Mouse (Mus musculus): ENCODE measurements around the gene Il6ra. TPM values are rescaled to one million over a fixed set of nuclear protein-coding genes. Genes with fewer than 3 reads are reported as not detected.

Il6ra gene
- polyA plus RNA-seq, 1 experiment from 2014 or later = 1.6 TPM

- 0 out of 2 replicates have a peak, but pooled peaks cover 5% of the 10 kb centered on the region for H3K4me1 ChIP-seq (ENCODE audit: control insufficient read depth, insufficient read depth, low read length)
- H3K9me3 ChIP-seq (ENCODE audit: control insufficient read depth, low read depth, low read length) = no peaks in the 10 kb centered on the region
- H3K27me3 ChIP-seq (ENCODE audit: control insufficient read depth, insufficient read depth, low read length) = no peaks in the 10 kb centered on the region
- H3K4me3 ChIP-seq (ENCODE audit: low read depth, low read length) = no peak overlapping the region
- 46% methylated on average over 3 of the region's 3 CpGs for WGBS
- no peak for ATAC-seq (ENCODE audit: insufficient number of reproducible peaks, insufficient read depth, low FRiP score, low read depth)
- no peaks in the 10 kb centered on the region for H3K36me3 ChIP-seq (ENCODE audit: control insufficient read depth, insufficient read depth, low read length)
- H3K27ac ChIP-seq (ENCODE audit: low read length) = no peak overlapping the region
- no peak overlapping the region for H3K9ac ChIP-seq (replicated peaks; ENCODE audit: low read depth, low read length)
- no peak overlapping the region for H3K4me2 ChIP-seq (replicated peaks; ENCODE audit: low read depth, low read length)
Measured at GRCm38 (mm10) chr3:89917408-89917807, 4.4 kb upstream of the Il6ra start.

GRCm38 (mm10) chr3:89916622-89917021, 3.6 kb upstream of the Il6ra start:
- no peaks in the 10 kb centered on the region for H3K9me3 ChIP-seq (ENCODE audit: control insufficient read depth, low read depth, low read length)
- 59% methylated on average over 1 of the region's 1 CpGs for WGBS
- no peak overlapping the region for H3K9ac ChIP-seq (replicated peaks; ENCODE audit: low read depth, low read length)
- H3K4me3 ChIP-seq (ENCODE audit: low read depth, low read length) = no peak overlapping the region
- H3K27ac ChIP-seq (ENCODE audit: low read length) = no peak overlapping the region
- H3K4me1 ChIP-seq (ENCODE audit: control insufficient read depth, insufficient read depth, low read length) = 0 out of 2 replicates have a peak, but pooled peaks cover 5% of the 10 kb centered on the region
- no peak overlapping the region for H3K4me2 ChIP-seq (replicated peaks; ENCODE audit: low read depth, low read length)
- ATAC-seq (ENCODE audit: insufficient number of reproducible peaks, insufficient read depth, low FRiP score, low read depth) = no peak
- H3K36me3 ChIP-seq (ENCODE audit: control insufficient read depth, insufficient read depth, low read length) = no peaks in the 10 kb centered on the region
- H3K27me3 ChIP-seq (ENCODE audit: control insufficient read depth, insufficient read depth, low read length) = no peaks in the 10 kb centered on the region

GRCm38 (mm10) chr3:89914700-89915099, 1.7 kb upstream of the Il6ra start:
- ATAC-seq (ENCODE audit: insufficient number of reproducible peaks, insufficient read depth, low FRiP score, low read depth) = no peak
- H3K9ac ChIP-seq (replicated peaks; ENCODE audit: low read depth, low read length) = no peak overlapping the region
- no peaks in the 10 kb centered on the region for H3K27me3 ChIP-seq (ENCODE audit: control insufficient read depth, insufficient read depth, low read length)
- 0 out of 2 replicates have a peak, but pooled peaks cover 5% of the 10 kb centered on the region for H3K4me1 ChIP-seq (ENCODE audit: control insufficient read depth, insufficient read depth, low read length)
- 66% methylated on average over 4 of the region's 4 CpGs for WGBS
- no peak overlapping the region for H3K27ac ChIP-seq (ENCODE audit: low read length)
- H3K9me3 ChIP-seq (ENCODE audit: control insufficient read depth, low read depth, low read length) = no peaks in the 10 kb centered on the region
- H3K4me3 ChIP-seq (ENCODE audit: low read depth, low read length) = no peak overlapping the region
- no peak overlapping the region for H3K4me2 ChIP-seq (replicated peaks; ENCODE audit: low read depth, low read length)
- no peaks in the 10 kb centered on the region for H3K36me3 ChIP-seq (ENCODE audit: control insufficient read depth, insufficient read depth, low read length)

GRCm38 (mm10) chr3:89912108-89912542, 871 bp downstream of the Il6ra start:
- Histone ChIP-seq H3K4me2 (replicated peaks; ENCODE audit: low read depth, low read length) (peak overlapping the region; percentile 99), H3K36me3 (ENCODE audit: control insufficient read depth, insufficient read depth, low read length) (no peaks in the 10 kb centered on the region), H3K9me3 (ENCODE audit: control insufficient read depth, low read depth, low read length) (no peaks in the 10 kb centered on the region), H3K27ac (ENCODE audit: low read length) (no peak overlapping the region), H3K9ac (replicated peaks; ENCODE audit: low read depth, low read length) (no peak overlapping the region), H3K4me3 (ENCODE audit: low read depth, low read length) (peak overlapping the region; percentile 48; the same call in 1 of the 2 replicates), H3K4me1 (ENCODE audit: control insufficient read depth, insufficient read depth, low read length) (0 out of 2 replicates have a peak, but pooled peaks cover 5% of the 10 kb centered on the region), H3K27me3 (ENCODE audit: control insufficient read depth, insufficient read depth, low read length) (no peaks in the 10 kb centered on the region)
- ATAC-seq (ENCODE audit: insufficient number of reproducible peaks, insufficient read depth, low FRiP score, low read depth) = peak; percentile 3; the same call in 1 of the 2 replicates
- WGBS = 37% methylated on average over 6 of the region's 6 CpGs

- ATAC-seq (ENCODE audit: insufficient number of reproducible peaks, insufficient read depth, low FRiP score, low read depth) = no peak
- Histone ChIP-seq H3K27ac (ENCODE audit: low read length) (no peak overlapping the region), H3K4me2 (replicated peaks; ENCODE audit: low read depth, low read length) (no peak overlapping the region), H3K9ac (replicated peaks; ENCODE audit: low read depth, low read length) (no peak overlapping the region), H3K4me3 (ENCODE audit: low read depth, low read length) (no peak overlapping the region), H3K27me3 (ENCODE audit: control insufficient read depth, insufficient read depth, low read length) (no peaks in the 10 kb centered on the region), H3K9me3 (ENCODE audit: control insufficient read depth, low read depth, low read length) (no peaks in the 10 kb centered on the region), H3K36me3 (ENCODE audit: control insufficient read depth, insufficient read depth, low read length) (no peaks in the 10 kb centered on the region), H3K4me1 (ENCODE audit: control insufficient read depth, insufficient read depth, low read length) (0 out of 2 replicates have a peak, but pooled peaks cover 5% of the 10 kb centered on the region)
- WGBS = 86% methylated on average over 3 of the region's 3 CpGs
Measured at GRCm38 (mm10) chr3:89911207-89911606, 1.8 kb downstream of the Il6ra start.

- 46% methylated on average over 5 of the region's 5 CpGs for WGBS
- Histone ChIP-seq H3K9ac (replicated peaks; ENCODE audit: low read depth, low read length) (no peak overlapping the region), H3K4me2 (replicated peaks; ENCODE audit: low read depth, low read length) (no peak overlapping the region), H3K4me1 (ENCODE audit: control insufficient read depth, insufficient read depth, low read length) (0 out of 2 replicates have a peak, but pooled peaks cover 5% of the 10 kb centered on the region), H3K27me3 (ENCODE audit: control insufficient read depth, insufficient read depth, low read length) (no peaks in the 10 kb centered on the region), H3K36me3 (ENCODE audit: control insufficient read depth, insufficient read depth, low read length) (no peaks in the 10 kb centered on the region), H3K27ac (ENCODE audit: low read length) (no peak overlapping the region), H3K4me3 (ENCODE audit: low read depth, low read length) (no peak overlapping the region), H3K9me3 (ENCODE audit: control insufficient read depth, low read depth, low read length) (no peaks in the 10 kb centered on the region)
- ATAC-seq (ENCODE audit: insufficient number of reproducible peaks, insufficient read depth, low FRiP score, low read depth) = no peak
Measured at GRCm38 (mm10) chr3:89909703-89910542, 3.1 kb downstream of the Il6ra start.

- no peaks in the 10 kb centered on the region for H3K36me3 ChIP-seq (ENCODE audit: control insufficient read depth, insufficient read depth, low read length)
- ATAC-seq (ENCODE audit: insufficient number of reproducible peaks, insufficient read depth, low FRiP score, low read depth) = no peak
Measured at GRCm38 (mm10) chr3:89908836-89909235, 4.2 kb downstream of the Il6ra start.

GRCm38 (mm10) chr3:89907846-89908245, 5.2 kb downstream of the Il6ra start:
- H3K27ac ChIP-seq (ENCODE audit: low read length) = no peak overlapping the region
- H3K9me3 ChIP-seq (ENCODE audit: control insufficient read depth, low read depth, low read length) = no peaks in the 10 kb centered on the region
- no peaks in the 10 kb centered on the region for H3K36me3 ChIP-seq (ENCODE audit: control insufficient read depth, insufficient read depth, low read length)
- no peaks in the 10 kb centered on the region for H3K27me3 ChIP-seq (ENCODE audit: control insufficient read depth, insufficient read depth, low read length)
- H3K4me3 ChIP-seq (ENCODE audit: low read depth, low read length) = no peak overlapping the region
- no peak for ATAC-seq (ENCODE audit: insufficient number of reproducible peaks, insufficient read depth, low FRiP score, low read depth)
- H3K4me1 ChIP-seq (ENCODE audit: control insufficient read depth, insufficient read depth, low read length) = no peaks in the 10 kb centered on the region
- no peak overlapping the region for H3K4me2 ChIP-seq (replicated peaks; ENCODE audit: low read depth, low read length)
- H3K9ac ChIP-seq (replicated peaks; ENCODE audit: low read depth, low read length) = no peak overlapping the region
- WGBS = 78% methylated on average over 3 of the region's 3 CpGs

More at GRCm38 (mm10) chr3:89908836-89909235, 4.2 kb downstream of the Il6ra start:
- 0 out of 2 replicates have a peak, but pooled peaks cover 5% of the 10 kb centered on the region for H3K4me1 ChIP-seq (ENCODE audit: control insufficient read depth, insufficient read depth, low read length)
- no peak overlapping the region for H3K9ac ChIP-seq (replicated peaks; ENCODE audit: low read depth, low read length)
- WGBS = 81% methylated on average over 6 of the region's 6 CpGs
- no peak overlapping the region for H3K27ac ChIP-seq (ENCODE audit: low read length)
- no peaks in the 10 kb centered on the region for H3K9me3 ChIP-seq (ENCODE audit: control insufficient read depth, low read depth, low read length)
- no peaks in the 10 kb centered on the region for H3K27me3 ChIP-seq (ENCODE audit: control insufficient read depth, insufficient read depth, low read length)
- H3K4me3 ChIP-seq (ENCODE audit: low read depth, low read length) = no peak overlapping the region
- H3K4me2 ChIP-seq (replicated peaks; ENCODE audit: low read depth, low read length) = no peak overlapping the region
